Mouse (Mus musculus) testis, postnatal 10 days (tissue): Measurements from ENCODE around the gene Dgkg.

ENCODE experiments used
- DNase-seq: peaks from one replicate; pipeline ENCODE4 v3.0.0; 2021; ENCODE audit warnings: low spot score

Gene Dgkg

DNA sequence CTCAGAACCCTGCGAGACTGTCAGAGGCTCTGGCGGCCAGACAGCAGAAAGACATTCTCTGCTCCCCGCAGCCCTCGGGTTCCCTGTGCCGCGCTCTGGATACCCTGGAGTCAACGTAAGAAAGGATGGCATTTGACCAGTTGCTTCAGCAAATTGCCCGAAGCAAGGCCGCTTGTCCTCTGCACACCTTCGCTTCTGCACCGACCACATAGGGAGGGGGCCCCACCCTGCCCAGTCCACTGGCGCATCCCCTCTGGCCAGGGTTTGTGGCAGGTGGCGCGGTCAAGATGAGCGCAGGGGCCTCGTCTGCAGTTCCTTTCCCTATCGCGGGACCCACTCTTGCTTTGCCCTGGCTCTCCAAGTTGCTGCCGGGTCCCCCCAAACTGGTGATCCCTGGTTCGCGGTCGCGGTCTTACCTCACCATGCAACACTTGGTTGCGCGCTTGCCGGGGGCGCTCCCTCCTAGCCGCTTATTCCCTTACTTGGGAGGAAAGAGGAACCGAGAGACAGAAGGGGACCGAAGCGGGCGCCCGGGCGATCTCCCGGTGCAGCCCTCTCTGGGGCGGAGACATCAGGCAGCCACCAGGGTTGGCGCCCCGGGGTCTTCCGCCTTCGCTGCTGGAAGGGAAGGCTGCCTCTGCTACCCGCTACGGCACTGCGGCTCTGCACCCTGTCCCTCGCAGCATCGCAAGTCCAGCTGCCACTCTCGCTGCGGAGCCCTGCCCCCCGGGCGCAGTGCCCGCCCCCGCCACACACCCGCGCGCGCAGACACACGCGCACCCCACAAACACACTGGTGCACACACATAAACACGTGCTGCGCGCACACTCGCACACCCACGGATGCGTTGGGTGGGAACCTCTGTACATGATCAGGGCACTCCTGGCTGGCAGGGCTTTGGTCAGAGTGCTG, at the start of gene Dgkg:
Gene Dgkg (minus strand): TSS at position 689 of the 912 bp plus-strand sequence.
- no peak for DNase-seq

DNA sequence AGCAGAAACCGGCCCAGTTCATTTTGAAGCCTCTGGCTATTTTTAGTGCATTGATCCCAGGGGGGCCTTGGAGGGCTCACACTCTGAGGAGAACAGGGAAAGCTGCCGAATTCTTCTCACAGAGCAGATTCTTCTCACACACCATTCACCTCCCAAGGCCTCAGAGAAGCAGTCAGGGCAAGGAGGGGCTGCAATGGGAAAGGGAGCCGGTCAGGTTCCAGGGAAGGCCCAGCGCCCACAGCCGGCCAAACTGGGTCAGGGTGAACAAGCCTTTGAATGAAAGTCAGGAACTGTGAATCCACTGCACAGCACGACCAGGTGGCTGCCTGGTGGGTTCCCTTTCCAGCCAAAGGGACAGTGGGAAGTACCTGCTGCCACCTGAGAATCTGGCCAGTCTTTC, 47.9 kb upstream of the Dgkg start:
- DNase-seq: no peak

DNA sequence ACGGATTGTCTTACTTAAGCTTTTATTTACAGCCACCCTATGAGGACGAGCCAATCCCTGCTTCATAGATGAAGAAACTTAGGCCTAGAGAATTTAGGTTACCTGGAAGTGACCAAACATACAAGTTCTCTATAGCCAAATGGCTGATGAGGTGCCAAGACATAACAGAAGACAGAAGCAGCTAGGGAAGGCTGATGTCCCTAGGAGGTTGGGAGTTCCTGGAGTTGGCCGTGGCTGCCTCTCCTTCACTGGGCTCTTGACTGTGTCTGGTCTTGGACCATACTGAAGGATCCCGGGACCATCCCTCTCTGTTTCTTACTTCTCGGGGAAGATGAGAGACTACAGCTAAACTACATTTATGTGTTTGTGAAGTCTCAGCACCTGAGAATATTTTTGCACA, 47.1 kb upstream of the Dgkg start:
- DNase-seq: no peak

- DNase-seq: no peak
Measured at GRCm38 (mm10) chr16:22698846-22699760, 42.1 kb upstream of the Dgkg start.

DNA sequence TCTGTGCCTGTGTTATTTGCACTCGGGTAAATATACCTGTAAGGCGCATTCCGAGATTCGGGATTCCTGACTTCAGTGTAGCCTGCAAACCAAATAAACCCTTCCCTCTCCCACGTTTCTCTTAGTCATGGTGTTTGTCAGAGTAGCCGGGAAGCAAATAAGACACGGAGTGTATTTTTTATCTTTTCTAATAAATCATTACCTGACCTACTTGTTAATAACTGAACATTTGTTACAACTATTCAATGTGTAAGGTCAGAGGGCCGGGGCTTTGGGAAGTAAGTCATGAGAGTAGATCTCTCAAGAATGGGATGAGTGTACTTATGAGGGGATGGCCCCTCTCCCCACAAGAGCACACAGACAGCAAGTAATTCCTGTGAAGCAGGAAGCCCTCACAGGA, 41.1 kb upstream of the Dgkg start:
- no peak for DNase-seq

DNA sequence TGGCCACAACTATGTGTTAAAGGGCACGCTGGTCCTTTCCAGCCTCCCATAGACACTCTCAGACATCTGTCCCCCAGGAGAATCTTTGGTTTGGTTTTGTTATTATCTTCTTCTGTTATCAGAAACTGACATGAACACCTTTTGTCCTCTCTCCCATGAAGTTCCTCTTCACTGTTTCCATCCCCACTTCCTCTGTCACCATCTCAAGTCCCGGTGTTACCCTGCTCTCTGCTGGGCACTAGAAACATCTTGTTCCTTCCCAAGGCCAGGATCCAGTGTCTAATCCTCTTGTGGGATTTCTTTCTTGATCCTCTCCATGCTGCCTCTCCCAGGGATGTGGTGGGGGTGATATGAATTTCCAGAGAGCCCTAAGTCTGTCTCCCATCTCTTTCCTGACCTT, 32.6 kb upstream of the Dgkg start:
- no peak for DNase-seq

DNA sequence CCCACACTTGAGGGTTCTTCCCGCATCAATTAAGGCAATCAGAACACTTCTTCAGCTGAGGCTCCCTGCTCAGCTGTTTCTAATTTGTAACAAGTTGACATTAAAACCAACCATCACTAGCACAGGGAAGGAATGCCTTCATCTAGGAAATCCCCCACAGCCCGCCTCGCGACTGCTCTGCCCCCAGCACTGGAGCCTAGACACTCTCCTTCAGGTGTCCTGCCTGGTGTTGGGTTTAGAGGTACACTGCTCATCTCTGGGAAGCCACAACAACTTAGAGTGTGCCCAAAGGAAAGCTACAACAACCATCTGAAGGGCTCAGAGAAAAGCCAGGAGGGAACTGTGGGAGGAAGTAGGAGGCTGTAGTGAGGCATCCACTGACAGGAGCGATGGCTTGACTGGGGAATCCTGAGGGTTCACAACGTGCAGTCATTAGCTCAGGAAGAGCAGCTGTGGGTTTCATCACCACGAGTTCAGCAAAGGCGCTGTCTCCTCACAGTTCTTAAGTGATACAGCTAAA, 30.8 kb upstream of the Dgkg start:
- DNase-seq: no peak

DNA sequence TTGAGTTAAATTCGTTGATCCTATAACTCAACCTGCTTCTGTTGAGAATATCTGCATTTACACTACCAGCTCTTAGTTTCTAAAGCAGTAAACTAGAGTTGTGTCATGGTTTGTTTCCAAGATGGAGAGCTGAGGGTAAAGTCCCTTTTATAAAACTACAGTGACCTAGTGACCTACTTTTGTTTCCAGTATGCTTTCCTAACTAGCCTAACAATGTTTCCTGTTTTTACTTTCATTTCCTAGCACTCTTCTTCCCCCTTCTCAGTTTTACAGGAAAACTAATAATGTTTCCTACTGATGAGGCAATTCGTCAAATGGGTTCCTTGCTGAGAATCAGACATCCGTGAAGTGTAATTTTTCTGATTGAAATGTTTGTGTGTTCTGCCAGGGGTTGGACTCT, 26.6 kb upstream of the Dgkg start:
- no peak for DNase-seq

GRCm38 (mm10) chr16:22682727-22683126, 25.7 kb upstream of the Dgkg start:
- DNase-seq: no peak

DNA sequence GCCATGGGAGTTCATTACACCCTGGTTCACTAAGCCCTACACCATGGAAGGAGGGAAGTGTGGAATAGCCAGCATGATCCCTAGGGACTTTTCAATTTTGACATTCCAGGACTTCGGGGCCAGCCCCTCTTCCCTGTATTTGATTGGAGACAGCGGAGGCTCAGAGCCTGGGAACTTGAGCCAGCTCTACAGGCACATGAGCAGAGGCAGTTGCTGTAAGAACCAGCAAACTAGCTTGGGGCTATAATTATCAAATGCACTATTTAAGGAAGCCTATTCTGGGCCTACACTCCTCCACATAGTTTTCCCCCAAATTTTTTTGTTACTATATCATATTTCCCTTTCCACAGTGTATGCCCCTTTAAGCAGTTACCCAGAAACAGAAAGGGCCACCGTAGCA, 22.6 kb upstream of the Dgkg start:
- DNase-seq: no peak

GRCm38 (mm10) chr16:22674636-22675035, 17.6 kb upstream of the Dgkg start:
- DNase-seq: no peak

DNA sequence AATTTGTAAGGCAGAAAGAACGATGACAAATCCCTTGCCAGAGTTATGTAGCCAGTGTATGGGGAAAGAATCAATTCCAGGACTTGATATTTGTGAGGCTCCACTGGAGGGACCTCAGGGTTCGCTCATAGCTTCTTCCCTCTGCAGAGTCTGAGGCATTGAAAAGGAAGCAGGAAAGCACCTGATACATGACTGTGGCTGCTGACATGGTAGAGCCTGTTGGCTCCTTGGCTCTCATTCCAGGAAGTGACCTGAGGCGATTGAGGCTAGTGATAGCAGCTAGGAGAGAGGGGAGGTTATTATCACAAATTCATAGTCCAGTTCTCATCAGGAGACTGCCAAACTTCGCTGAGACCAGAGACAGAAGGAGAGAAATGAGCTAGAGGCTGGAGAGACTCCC, 17.1 kb upstream of the Dgkg start:
- DNase-seq: no peak

- DNase-seq: no peak
Measured at GRCm38 (mm10) chr16:22664033-22664432, 7.0 kb upstream of the Dgkg start.

DNA sequence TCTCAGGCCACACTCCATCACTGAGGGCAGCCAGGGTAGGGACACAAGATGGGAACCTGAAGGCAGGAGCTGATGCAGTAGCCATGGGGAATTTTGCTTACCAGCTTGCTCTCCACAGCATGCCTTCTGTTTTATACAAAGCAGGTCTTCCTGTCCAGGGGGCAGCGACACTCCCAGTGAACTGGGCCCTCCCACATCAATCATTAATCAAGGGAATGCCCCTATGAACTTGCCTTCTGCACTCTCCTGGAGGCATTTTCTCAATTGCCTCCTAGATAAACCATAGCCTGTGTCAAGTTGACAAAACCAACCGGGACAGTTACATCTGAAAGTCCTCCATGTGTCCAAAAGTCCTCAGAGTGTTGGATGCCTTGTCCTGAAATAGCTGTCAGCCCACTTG, 6.1 kb upstream of the Dgkg start:
- no peak for DNase-seq

DNA sequence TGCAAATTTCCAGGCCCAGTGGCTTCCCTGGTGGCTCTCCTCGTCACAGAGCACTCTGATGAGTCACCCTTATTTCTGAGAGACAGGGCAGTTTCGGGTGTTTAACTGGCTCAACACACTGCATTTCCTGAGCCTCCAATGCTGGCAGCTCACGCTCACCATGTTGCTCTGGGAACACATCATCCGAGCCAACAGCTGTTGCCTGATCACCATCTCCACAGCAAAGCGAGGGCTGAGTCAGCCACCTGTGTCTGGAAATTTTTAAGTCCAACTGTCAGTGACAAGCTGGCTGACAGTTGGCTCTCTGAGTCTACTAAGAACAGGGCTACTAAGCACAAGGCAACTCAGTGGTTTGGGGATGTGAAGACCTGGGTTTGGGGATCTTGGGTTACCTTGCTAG, 4.1 kb upstream of the Dgkg start:
- DNase-seq: no peak

GRCm38 (mm10) chr16:22657874-22658789, 1.1 kb upstream of the Dgkg start:
- no peak for DNase-seq

DNA sequence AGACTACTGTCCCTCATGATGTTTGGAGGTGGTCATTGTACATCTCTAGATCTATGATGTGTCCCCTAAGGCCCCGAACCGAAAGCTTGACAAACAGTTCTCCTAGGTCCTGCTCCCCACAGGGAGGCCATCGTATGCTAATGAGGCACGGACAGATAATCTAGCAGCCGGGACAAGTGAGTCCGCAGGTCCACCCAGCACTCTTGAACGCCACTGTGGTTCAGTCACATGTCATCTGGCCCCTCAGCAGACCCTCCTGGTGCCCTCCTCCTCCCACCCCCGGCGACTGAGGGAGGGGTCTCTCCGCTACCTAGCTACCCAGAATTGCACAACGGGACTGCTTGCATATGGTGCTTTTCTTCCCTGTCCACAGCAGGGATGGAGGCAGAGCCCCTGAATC, 1.2 kb downstream of the Dgkg start:
- no peak for DNase-seq

- no peak for DNase-seq
Measured at GRCm38 (mm10) chr16:22655223-22655622, 1.8 kb downstream of the Dgkg start.

- no peak for DNase-seq
Measured at GRCm38 (mm10) chr16:22654477-22654835, 2.6 kb downstream of the Dgkg start.

DNA sequence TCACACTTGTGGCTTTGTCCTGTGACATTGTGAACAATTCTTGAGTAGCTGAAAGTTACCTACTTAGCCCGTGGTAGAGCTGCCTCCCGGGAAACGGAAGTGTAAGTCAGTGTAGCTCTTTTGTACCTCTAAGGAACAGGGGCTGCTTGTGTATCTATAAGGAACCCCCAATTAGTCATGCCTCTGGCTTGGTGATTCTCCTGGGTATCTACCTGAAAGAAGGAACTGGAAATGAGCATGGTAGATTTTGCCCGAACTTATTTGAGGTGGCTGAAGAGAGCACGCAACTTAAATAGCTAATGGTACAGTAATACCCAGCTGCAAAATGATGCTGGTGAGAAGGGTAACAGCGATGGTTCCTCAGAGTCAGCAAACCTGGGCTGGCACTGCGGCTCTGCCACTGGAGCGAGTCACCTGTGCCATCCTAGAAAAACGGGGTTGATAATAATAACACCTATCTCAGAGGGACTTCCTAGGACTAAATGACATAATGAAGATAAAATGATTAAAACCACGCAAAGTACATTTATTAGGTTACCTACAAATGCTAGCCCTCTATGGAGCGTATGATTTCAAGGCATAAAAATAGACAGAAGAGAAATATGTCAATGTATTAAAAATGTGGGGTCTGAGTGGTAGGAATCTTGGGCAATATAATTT, 3.1 kb downstream of the Dgkg start:
- DNase-seq: no peak

DNA sequence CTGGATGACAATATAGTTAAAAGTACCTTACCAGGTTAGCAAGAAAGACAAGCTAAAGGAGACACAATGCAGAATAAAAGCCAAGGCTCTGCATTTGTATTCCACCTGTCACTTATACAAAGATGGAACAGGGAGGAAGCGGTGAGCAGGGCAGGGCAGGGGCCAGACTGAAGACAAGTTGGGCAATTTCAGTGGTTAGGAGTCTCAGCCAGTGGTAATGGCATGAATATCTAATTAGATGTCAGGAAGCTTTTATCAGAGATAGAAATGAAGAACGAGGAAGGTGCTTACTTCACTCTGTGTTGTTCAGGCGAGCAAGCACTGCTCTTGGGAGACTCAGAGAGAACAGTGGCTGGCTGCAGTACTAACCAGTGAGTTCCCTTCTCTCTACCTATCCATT, 5.8 kb downstream of the Dgkg start:
- DNase-seq: no peak
